Mouse (Mus musculus): Measurements from ENCODE around the gene Trem1. TPM values are rescaled to one million over a fixed set of nuclear protein-coding genes. Genes with fewer than 3 reads are reported as not detected.

Gene Trem1
- polyA plus RNA-seq, 1 experiment from 2014 or later = not detected

DNA sequence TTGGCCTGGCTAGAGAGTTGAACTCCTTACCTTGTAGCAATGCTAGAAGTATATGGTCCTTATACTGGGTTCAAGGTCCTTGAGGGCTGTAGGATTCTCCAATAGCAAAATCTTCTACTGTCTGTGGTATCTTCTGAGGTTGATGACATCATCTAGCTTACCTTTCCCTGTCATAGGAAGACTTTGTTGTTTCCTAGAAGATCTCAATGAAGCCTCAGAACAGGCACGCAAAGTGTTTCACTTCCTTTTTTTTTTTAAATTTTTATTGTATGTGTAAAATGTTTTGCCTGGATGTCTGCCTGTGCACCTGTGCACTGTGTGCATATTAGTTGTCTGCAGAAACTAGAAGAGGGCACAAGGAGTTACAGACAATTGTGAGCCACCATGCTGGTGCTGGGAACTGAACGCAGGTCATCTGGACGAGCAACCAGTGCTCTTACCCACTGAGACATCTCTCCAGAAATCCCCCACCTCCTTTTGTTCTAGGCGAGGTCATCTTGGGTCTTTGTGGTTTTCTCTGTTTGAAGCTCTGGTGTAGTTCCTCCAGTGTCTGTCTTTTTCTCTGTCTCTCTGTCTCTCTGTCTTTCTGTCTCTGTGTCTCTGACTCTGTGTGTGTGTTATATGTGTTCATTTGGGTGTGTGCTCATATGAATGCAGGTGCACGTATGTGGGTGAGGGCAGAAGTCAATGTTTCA, 61.1 kb downstream of the Trem1 start:
- no peak for ATAC-seq (ENCODE audit: low FRiP score)
- Histone ChIP-seq H3K4me1 (no peaks in the 10 kb centered on the region), H3K4me3 (replicated peaks) (no peak overlapping the region), H3K9ac (replicated peaks) (no peak overlapping the region), H3K27ac (replicated peaks) (no peak overlapping the region), H3K36me3 (no peaks in the 10 kb centered on the region), H3K9me3 (replicated peaks) (no peaks in the 10 kb centered on the region), H3K4me2 (no peak overlapping the region), H3K27me3 (replicated peaks) (no peaks in the 10 kb centered on the region)
- WGBS = 85% methylated on average over 5 of the region's 5 CpGs

Other genes starting within 250 kb of the Trem1 start
- not detected in 2 replicates for gene 1700122O11Rik, start 194.5 kb upstream of the Trem1 start, polyA plus RNA-seq (2015; fragmentation: Nextera tagmentation; extraction: Ambion mirVana)
- not detected in 2 replicates for gene 1700067P10Rik, start 143.4 kb upstream of the Trem1 start, polyA plus RNA-seq (2015; fragmentation: Nextera tagmentation; extraction: Ambion mirVana)
- gene 9830107B12Rik, start 86.5 kb upstream of the Trem1 start, polyA plus RNA-seq (2015; fragmentation: Nextera tagmentation; extraction: Ambion mirVana) = 0.04 TPM in 1 of 2 replicates, not detected in the other
- 0.18 and 0.19 TPM in 2 replicates for gene A530064D06Rik, start 65.5 kb upstream of the Trem1 start, polyA plus RNA-seq (2015; fragmentation: Nextera tagmentation; extraction: Ambion mirVana)
- gene Trem3, start 15.0 kb downstream of the Trem1 start, polyA plus RNA-seq (2015; fragmentation: Nextera tagmentation; extraction: Ambion mirVana) = 0.18 TPM in 1 of 2 replicates, not detected in the other
- gene Treml4, start 31.5 kb downstream of the Trem1 start, polyA plus RNA-seq (2015; fragmentation: Nextera tagmentation; extraction: Ambion mirVana) = 0.37 TPM in 1 of 2 replicates, not detected in the other
- gene Treml2, start 66.7 kb downstream of the Trem1 start, polyA plus RNA-seq (2015; fragmentation: Nextera tagmentation; extraction: Ambion mirVana) = 0.14 and 1.4 TPM in 2 replicates
- gene B430306N03Rik, start 83.4 kb downstream of the Trem1 start, polyA plus RNA-seq (2015; fragmentation: Nextera tagmentation; extraction: Ambion mirVana) = 0.09 and 0.19 TPM in 2 replicates
- 5.0 and 6.1 TPM in 2 replicates for gene Trem2, start 113.6 kb downstream of the Trem1 start, polyA plus RNA-seq (2015; fragmentation: Nextera tagmentation; extraction: Ambion mirVana)
- gene Treml1, start 127.1 kb downstream of the Trem1 start, polyA plus RNA-seq (2015; fragmentation: Nextera tagmentation; extraction: Ambion mirVana) = 0.43 and 0.49 TPM in 2 replicates
- gene Nfya, start 177.1 kb downstream of the Trem1 start, polyA plus RNA-seq (2015; fragmentation: Nextera tagmentation; extraction: Ambion mirVana) = 9.1 and 9.5 TPM in 2 replicates
- gene Oard1, start 177.2 kb downstream of the Trem1 start, polyA plus RNA-seq (2015; fragmentation: Nextera tagmentation; extraction: Ambion mirVana) = 29.4 and 39.3 TPM in 2 replicates
- gene Apobec2, start 200.2 kb downstream of the Trem1 start, polyA plus RNA-seq (2015; fragmentation: Nextera tagmentation; extraction: Ambion mirVana) = 3.7 and 5.1 TPM in 2 replicates
- 0.69 and 1.1 TPM in 2 replicates for gene Tspo2, start 218.8 kb downstream of the Trem1 start, polyA plus RNA-seq (2015; fragmentation: Nextera tagmentation; extraction: Ambion mirVana)
- 0.18 and 4.4 TPM in 2 replicates for gene Unc5cl, start 222.1 kb downstream of the Trem1 start, polyA plus RNA-seq (2015; fragmentation: Nextera tagmentation; extraction: Ambion mirVana)